Mouse (Mus musculus): ENCODE data around the gene Tmem121. TPM values are rescaled to one million over a fixed set of nuclear protein-coding genes. Genes with fewer than 3 reads are reported as not detected.

Tmem121 gene
- polyA plus RNA-seq, 1 experiment: 4.1 TPM

GRCm38 (mm10) chr12:113138901-113139864, 46.5 kb upstream of the Tmem121 start:
- Histone ChIP-seq H3K4me3 (peak overlapping the region; percentile 93), H3K4me2 (ENCODE audit: low read depth) (peak overlapping the region; percentile 83), H3K79me2 (ENCODE audit: control insufficient read depth, insufficient read depth) (peaks cover 33% of the 10 kb centered on the region), H3K27me3 (ENCODE audit: control insufficient read depth, insufficient read depth, insufficient read length) (no peaks in the 10 kb centered on the region), H3K36me3 (ENCODE audit: control insufficient read depth, insufficient read depth) (peaks cover 14% of the 10 kb centered on the region), H3ac (ENCODE audit: control insufficient read depth, insufficient read length) (no peak overlapping the region)
- peak; percentile 79 for TF ChIP-seq POLR2AphosphoS2 (IDR thresholded peaks at IDR 0.05; ENCODE audit: insufficient read length, low read depth)
- no peak for TF ChIP-seq TCF3 (IDR thresholded peaks at IDR 0.05; ENCODE audit: insufficient read length, low read depth)
- peak; percentile 23 for TF ChIP-seq POLR2A (IDR thresholded peaks at IDR 0.05; ENCODE audit: insufficient read length, low read depth)
- no peak for TF ChIP-seq SRF (IDR thresholded peaks at IDR 0.05; ENCODE audit: control insufficient read depth, insufficient read length, low read depth)

- Histone ChIP-seq H3K4me3 (peak within 1 kb of the TSS; percentile 93), H3K36me3 (ENCODE audit: control insufficient read depth, insufficient read depth) (peaks cover 23% of the 10 kb centered on the region), H3K27me3 (ENCODE audit: control insufficient read depth, insufficient read depth, insufficient read length) (no peaks in the 10 kb centered on the region), H3ac (ENCODE audit: control insufficient read depth, insufficient read length) (peak within 1 kb of the TSS; percentile 31), H3K4me2 (ENCODE audit: low read depth) (peak within 1 kb of the TSS; percentile 96), H3K79me2 (ENCODE audit: control insufficient read depth, insufficient read depth) (peaks cover 33% of the 10 kb centered on the region)
- TF ChIP-seq TCF3 (IDR thresholded peaks at IDR 0.05; ENCODE audit: insufficient read length, low read depth) (peak; percentile 33), POLR2A (IDR thresholded peaks at IDR 0.05; ENCODE audit: insufficient read length, low read depth) (peak; percentile 93), E2F4 (IDR thresholded peaks at IDR 0.05; ENCODE audit: insufficient read depth) (peak; percentile 12), USF1 (IDR thresholded peaks at IDR 0.05; ENCODE audit: low read depth) (no peak), CEBPB (IDR thresholded peaks at IDR 0.05; ENCODE audit: insufficient read depth, poor library complexity, severe bottlenecking) (no peak), MYOD1 (IDR thresholded peaks at IDR 0.05; ENCODE audit: control insufficient read depth in 1 of 3, insufficient read length in 2 of 3, low read depth in 2 of 3) (peak in 2 of 3 experiments; percentile 82 to 89), SRF (IDR thresholded peaks at IDR 0.05; ENCODE audit: control insufficient read depth, insufficient read length, low read depth) (peak; percentile 6), POLR2AphosphoS2 (IDR thresholded peaks at IDR 0.05; ENCODE audit: insufficient read length, low read depth) (peak; percentile 96), REST (IDR thresholded peaks at IDR 0.05; ENCODE audit: insufficient read depth, insufficient read length) (peak; percentile 57), MYOG (IDR thresholded peaks at IDR 0.05; ENCODE audit: control insufficient read depth in 1 of 3, insufficient read depth in 1 of 3, insufficient read length in 2 of 3, low read depth in 2 of 3) (peak in 2 of 3 experiments; percentile 88 to 92), MAX (IDR thresholded peaks at IDR 0.05; ENCODE audit: low read depth) (no peak), TCF12 (IDR thresholded peaks at IDR 0.05; ENCODE audit: insufficient read depth, poor library complexity, severe bottlenecking) (peak; percentile 23)
These were observed 45.7 kb upstream of the Tmem121 start, which contains the start of gene Crip2 for GRCm38 (mm10) chr12:113139908-113140615. Crip2 (plus strand) TSS chr12:113140236.

GRCm38 (mm10) chr12:113140616-113141411, 44.9 kb upstream of the Tmem121 start:
- peaks cover 27% of the 10 kb centered on the region for H3K36me3 ChIP-seq (ENCODE audit: control insufficient read depth, insufficient read depth)
- H3ac ChIP-seq (ENCODE audit: control insufficient read depth, insufficient read length): peak overlapping the region; percentile 31
- peaks cover 33% of the 10 kb centered on the region for H3K79me2 ChIP-seq (ENCODE audit: control insufficient read depth, insufficient read depth)
- peak; percentile 0 for TF ChIP-seq TCF3 (IDR thresholded peaks at IDR 0.05; ENCODE audit: insufficient read length, low read depth)
- TF ChIP-seq USF1 (IDR thresholded peaks at IDR 0.05; ENCODE audit: low read depth): no peak
- no peak for TF ChIP-seq POLR2AphosphoS2 (IDR thresholded peaks at IDR 0.05; ENCODE audit: insufficient read length, low read depth)
- TF ChIP-seq POLR2A (IDR thresholded peaks at IDR 0.05; ENCODE audit: insufficient read length, low read depth): peak; percentile 25
- H3K27me3 ChIP-seq (ENCODE audit: control insufficient read depth, insufficient read depth, insufficient read length): no peaks in the 10 kb centered on the region
- peak overlapping the region; percentile 93 for H3K4me3 ChIP-seq
- peak overlapping the region; percentile 96 for H3K4me2 ChIP-seq (ENCODE audit: low read depth)

- Histone ChIP-seq H3ac (ENCODE audit: control insufficient read depth, insufficient read length) (peak overlapping the region; percentile 31), H3K36me3 (ENCODE audit: control insufficient read depth, insufficient read depth) (peaks cover 23% of the 10 kb centered on the region), H3K4me3 (peak overlapping the region; percentile 93), H3K27me3 (ENCODE audit: control insufficient read depth, insufficient read depth, insufficient read length) (no peaks in the 10 kb centered on the region), H3K4me2 (ENCODE audit: low read depth) (peak overlapping the region; percentile 96), H3K79me2 (ENCODE audit: control insufficient read depth, insufficient read depth) (peaks cover 33% of the 10 kb centered on the region)
- no peak for TF ChIP-seq E2F4 (IDR thresholded peaks at IDR 0.05; ENCODE audit: insufficient read depth)
- TF ChIP-seq POLR2AphosphoS2 (IDR thresholded peaks at IDR 0.05; ENCODE audit: insufficient read length, low read depth): peak; percentile 7
- TF ChIP-seq MYOG (IDR thresholded peaks at IDR 0.05; ENCODE audit: control insufficient read depth in 1 of 3, insufficient read depth in 1 of 3, insufficient read length in 2 of 3, low read depth in 2 of 3): no peak
These were observed 44.2 kb upstream of the Tmem121 start for GRCm38 (mm10) chr12:113141531-113141973.

Measured in myocyte (in vitro differentiated cells).